Mouse (Mus musculus) small intestine, adult 2 months (tissue): ENCODE measurements around the gene Coq5.

Experiments
- CTCF ChIP-seq: fragments of 200-500 bp; IDR thresholded peaks from 2 replicates; pipeline ENCODE4 v1.5.1; 2012; ENCODE audit warnings: low read depth, mild to moderate bottlenecking, control low read depth, inconsistent platforms, low read length, moderate library complexity, mixed read lengths; ENCODE audit not compliant: insufficient replicate concordance, insufficient read length; ENCODE audit errors: extremely low read depth
- POLR2A ChIP-seq: fragments of 200-500 bp; IDR thresholded peaks from 2 replicates; pipeline ENCODE4 v1.6.1; 2012; ENCODE audit warnings: low read depth, mild to moderate bottlenecking, control low read depth, inconsistent platforms, low read length, moderate library complexity

- TF ChIP-seq POLR2A (no peak), CTCF (peak; percentile 51; the same call in 1 of the 2 replicates)
These were observed 3.5 kb upstream of the Coq5 start for GRCm38 (mm10) chr5:115275998-115276397.
